Mouse (Mus musculus): ENCODE data around the gene Gm5615.

Gm5615 gene

DNA sequence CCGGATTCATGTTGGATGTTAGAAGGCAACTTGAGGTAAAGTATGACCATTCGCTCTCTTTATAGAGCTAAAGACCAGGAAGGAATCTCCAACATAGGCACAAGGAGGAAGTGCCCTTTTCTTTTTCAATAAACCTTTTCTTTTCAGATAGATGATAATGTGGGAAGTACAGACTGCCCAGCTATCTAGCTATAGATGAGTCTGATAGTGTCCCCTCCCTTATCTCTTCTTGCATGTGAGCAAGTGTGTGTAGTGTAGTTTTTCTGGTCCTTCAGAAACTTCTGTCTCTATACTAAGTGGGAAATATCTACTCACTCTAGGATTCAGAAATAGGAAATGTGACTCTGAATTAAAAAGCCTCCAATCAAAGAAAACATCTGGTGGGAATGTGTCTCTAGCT, at the start of gene Gm5615:
TSS of gene Gm5615 (minus strand) at position 101 of the 400 bp plus-strand sequence.
- DNase-seq (ENCODE audit: low spot score) = no peak

- no peak for DNase-seq (ENCODE audit: low spot score)
Measured at GRCm38 (mm10) chr9:36582535-36582934, 40.8 kb upstream of the Gm5615 start, which contains the start of gene Gm17689. Gm17689 (minus strand) TSS chr9:36582635.

DNA sequence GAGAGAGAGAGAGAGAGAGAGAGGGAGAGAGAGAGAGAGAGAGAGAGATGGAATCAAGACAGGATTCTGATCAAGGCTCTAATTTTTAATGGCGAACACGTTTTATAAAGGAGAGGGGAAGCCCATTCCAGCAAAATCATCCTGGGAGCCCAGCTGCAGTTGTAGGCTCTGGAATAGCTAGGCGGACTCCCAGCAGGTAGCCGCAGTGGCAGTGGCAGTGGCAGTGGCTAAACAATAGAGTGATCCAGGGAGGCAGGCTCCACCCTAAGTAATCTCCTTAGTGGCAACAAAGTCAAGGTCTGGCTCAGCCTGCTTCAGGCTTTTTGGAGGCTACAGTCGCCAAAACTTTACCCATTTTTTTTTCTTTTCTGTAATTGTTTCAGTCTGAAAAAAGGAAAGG, 37.6 kb downstream of the Gm5615 start:
- DNase-seq (ENCODE audit: low spot score) = no peak

GRCm38 (mm10) chr9:36495824-36496223, 45.9 kb downstream of the Gm5615 start:
- no peak for DNase-seq (ENCODE audit: low spot score)

- DNase-seq (ENCODE audit: low spot score) = no peak
Measured at GRCm38 (mm10) chr9:36494501-36495220, 47.1 kb downstream of the Gm5615 start.

All from T-cell, adult 2 months (primary cell).